Mouse (Mus musculus) liver, adult 2 months (tissue): ENCODE measurements around the gene Sez6l. TPM values are rescaled to one million over a fixed set of nuclear protein-coding genes. Genes with fewer than 3 reads are reported as not detected.

Source experiments
- DNase-seq: peaks from one replicate; pipeline ENCODE4 v3.0.0-alpha.2; 2011; ENCODE audit warnings: low read depth, low spot score; ENCODE audit errors: extremely low read depth
- H3K27ac ChIP-seq: fragments of 200-500 bp; replicated peaks from 2 replicates; pipeline ENCODE4 v1.5.1; 2012; ENCODE audit warnings: low read depth, mild to moderate bottlenecking, control low read depth, inconsistent platforms, low read length; ENCODE audit not compliant: insufficient read depth
- H3K27me3 ChIP-seq: fragments of 200-500 bp; 2 replicates; pipeline ENCODE4 v1.6.1; 2012; ENCODE audit warnings: mild to moderate bottlenecking, moderate library complexity, low read length, inconsistent platforms; ENCODE audit not compliant: control insufficient read depth, insufficient read depth
- H3K36me3 ChIP-seq: fragments of 200-500 bp; 2 replicates; pipeline ENCODE4 v1.6.1; 2012; ENCODE audit warnings: low read length, inconsistent platforms; ENCODE audit not compliant: control insufficient read depth, insufficient read depth
- H3K4me1 ChIP-seq: fragments of 200-500 bp; 2 replicates; pipeline ENCODE4 v1.6.1; 2011; ENCODE audit warnings: low read length; ENCODE audit not compliant: control insufficient read depth, insufficient read depth
- H3K4me3 ChIP-seq: fragments of 200-500 bp; 2 replicates; pipeline ENCODE4 v1.5.1; 2011; ENCODE audit warnings: low read depth, mild to moderate bottlenecking, control low read depth, low read length, moderate library complexity; ENCODE audit not compliant: insufficient read depth
- H3K79me2 ChIP-seq: fragments of 200-500 bp; 2 replicates; pipeline ENCODE4 v1.6.1; 2012; ENCODE audit warnings: inconsistent platforms, mild to moderate bottlenecking, low read length, moderate library complexity; ENCODE audit not compliant: control insufficient read depth, insufficient read depth
- H3K9ac ChIP-seq: fragments of 200-500 bp; 2 replicates; pipeline ENCODE4 v1.6.1; 2012; ENCODE audit warnings: low read depth, mild to moderate bottlenecking, control low read depth, inconsistent platforms, low read length
- CTCF ChIP-seq: fragments of 200-500 bp; IDR thresholded peaks from 2 replicates; pipeline ENCODE4 v1.5.1; 2011; ENCODE audit warnings: low read depth, low read length, control low read depth
- POLR2A ChIP-seq: fragments of 200-500 bp; IDR thresholded peaks from 2 replicates; pipeline ENCODE4 v1.6.1; 2011; ENCODE audit warnings: low read length, control low read depth; ENCODE audit not compliant: insufficient read depth; ENCODE audit errors: extremely low read depth
- WGBS: fragments of 180-500 bp; shearing (Covaris S2); methylation state at CpG from one replicate; pipeline ENCODE4 v1.1.7; 2018; 5-methylcytosine and 5-hydroxymethylcytosine counted together
- polyA plus RNA-seq: library from polyadenylated mRNA; depleted of rRNA; stranded (reverse); fragments of >200 nt; gene quantifications from 2 replicates; pipeline ENCODE4 v1.2.3, GENCODE M21; 2012
- total RNA-seq: library from RNA; depleted of rRNA; stranded (reverse); fragments of >200 nt; gene quantifications from 2 replicates; pipeline ENCODE4 v1.2.3, GENCODE M21; 2014

Sez6l gene
- total and polyA plus RNA-seq, 2 experiments: under 0.01 TPM; not detected in 1

GRCm38 (mm10) chr5:112518773-112519172 lies 58.2 kb downstream of the Sez6l start:
- Histone ChIP-seq H3K4me1 (no peaks in the 10 kb centered on the region), H3K27me3 (peaks cover 4% of the 10 kb centered on the region), H3K9ac (no peak overlapping the region), H3K4me3 (no peak overlapping the region), H3K27ac (no peak overlapping the region), H3K36me3 (no peaks in the 10 kb centered on the region), H3K79me2 (no peaks in the 10 kb centered on the region)
- no peak for DNase-seq
- TF ChIP-seq POLR2A: no peak
- no peak for TF ChIP-seq CTCF
- WGBS: 80% methylated on average over 2 of the region's 2 CpGs

GRCm38 (mm10) chr5:112517454-112517853 lies 59.5 kb downstream of the Sez6l start:
- Histone ChIP-seq H3K36me3 (no peaks in the 10 kb centered on the region), H3K27me3 (peaks cover 4% of the 10 kb centered on the region), H3K79me2 (no peaks in the 10 kb centered on the region), H3K4me3 (no peak overlapping the region), H3K9ac (no peak overlapping the region), H3K4me1 (no peaks in the 10 kb centered on the region), H3K27ac (no peak overlapping the region)
- WGBS: 84% methylated on average over 9 of the region's 9 CpGs
- TF ChIP-seq POLR2A (no peak), CTCF (no peak)
- DNase-seq: no peak

- no peak for DNase-seq
- Histone ChIP-seq H3K27ac (no peak overlapping the region), H3K36me3 (no peaks in the 10 kb centered on the region), H3K27me3 (peaks cover under 1% of the 10 kb centered on the region; the same call in 1 of the 2 replicates), H3K79me2 (no peaks in the 10 kb centered on the region), H3K4me3 (no peak overlapping the region), H3K4me1 (no peaks in the 10 kb centered on the region), H3K9ac (no peak overlapping the region)
- WGBS: 91% methylated on average over 3 of the region's 3 CpGs
- TF ChIP-seq POLR2A: no peak
- peak; percentile 24; the same call in 1 of the 2 replicates for TF ChIP-seq CTCF
These were observed 60.5 kb downstream of the Sez6l start for GRCm38 (mm10) chr5:112516527-112516926.

- H3K9ac ChIP-seq: no peak overlapping the region
- H3K4me1 ChIP-seq: no peaks in the 10 kb centered on the region
- no peak for DNase-seq
- WGBS: 77% methylated on average over 8 of the region's 8 CpGs
- H3K27ac ChIP-seq: no peak overlapping the region
- no peaks in the 10 kb centered on the region for H3K36me3 ChIP-seq
- no peak overlapping the region for H3K4me3 ChIP-seq
- H3K79me2 ChIP-seq: no peaks in the 10 kb centered on the region
- TF ChIP-seq CTCF (no peak), POLR2A (no peak)
- no peaks in the 10 kb centered on the region for H3K27me3 ChIP-seq
These were observed 66.6 kb downstream of the Sez6l start for GRCm38 (mm10) chr5:112510351-112510750.

DNA sequence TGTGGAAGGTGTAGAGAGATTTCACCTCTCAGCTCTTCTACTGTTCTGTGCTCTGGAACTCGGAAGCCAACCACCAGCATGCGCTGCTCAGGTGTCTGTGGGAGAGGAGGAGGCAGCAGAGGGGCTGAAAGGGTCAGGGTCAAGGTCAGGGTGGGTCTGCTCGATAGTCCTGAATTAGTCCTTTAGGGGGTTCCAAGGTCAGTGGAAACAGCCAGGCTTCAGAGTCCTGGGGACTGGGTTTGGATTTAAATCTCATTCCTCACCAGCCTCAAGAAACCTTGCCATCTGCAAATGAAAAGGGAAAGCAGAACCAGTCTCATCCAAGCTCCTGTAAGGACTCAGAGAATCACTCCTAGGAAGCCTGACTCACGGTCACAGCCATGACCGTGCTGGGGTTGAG lies 67.1 kb downstream of the Sez6l start:
- WGBS: 54% methylated on average over 5 of the region's 5 CpGs
- Histone ChIP-seq H3K4me3 (no peak overlapping the region), H3K4me1 (no peaks in the 10 kb centered on the region), H3K79me2 (no peaks in the 10 kb centered on the region), H3K9ac (no peak overlapping the region), H3K36me3 (no peaks in the 10 kb centered on the region), H3K27me3 (no peaks in the 10 kb centered on the region), H3K27ac (no peak overlapping the region)
- no peak for DNase-seq
- TF ChIP-seq CTCF: no peak
- TF ChIP-seq POLR2A: no peak

GRCm38 (mm10) chr5:112505595-112505994 lies 71.4 kb downstream of the Sez6l start:
- Histone ChIP-seq H3K27ac (no peak overlapping the region), H3K9ac (no peak overlapping the region), H3K79me2 (no peaks in the 10 kb centered on the region), H3K4me1 (no peaks in the 10 kb centered on the region), H3K36me3 (no peaks in the 10 kb centered on the region), H3K27me3 (no peaks in the 10 kb centered on the region), H3K4me3 (no peak overlapping the region)
- no peak for TF ChIP-seq POLR2A
- TF ChIP-seq CTCF: no peak
- no peak for DNase-seq
- 74% methylated on average over 4 of the region's 4 CpGs for WGBS
